Mouse (Mus musculus) brain, adult 10 weeks (tissue): ENCODE measurements around the gene Bid. TPM values are rescaled to one million over a fixed set of nuclear protein-coding genes. Genes with fewer than 3 reads are reported as not detected.

Experiments
- polyA plus RNA-seq: library from polyadenylated mRNA; stranded (reverse); fragments of 350-450 nt; fragmentation: Illumina TruSeq; extraction: RNeasy Lipid Tissue Mini Kit (QIAGEN cat#74804); gene quantifications from one replicate; pipeline ENCODE4 v1.2.3, GENCODE M21; 2015; ENCODE audit warnings: low read depth, low replicate concordance

Gene Bid
- 11.7 TPM for polyA plus RNA-seq

DNA sequence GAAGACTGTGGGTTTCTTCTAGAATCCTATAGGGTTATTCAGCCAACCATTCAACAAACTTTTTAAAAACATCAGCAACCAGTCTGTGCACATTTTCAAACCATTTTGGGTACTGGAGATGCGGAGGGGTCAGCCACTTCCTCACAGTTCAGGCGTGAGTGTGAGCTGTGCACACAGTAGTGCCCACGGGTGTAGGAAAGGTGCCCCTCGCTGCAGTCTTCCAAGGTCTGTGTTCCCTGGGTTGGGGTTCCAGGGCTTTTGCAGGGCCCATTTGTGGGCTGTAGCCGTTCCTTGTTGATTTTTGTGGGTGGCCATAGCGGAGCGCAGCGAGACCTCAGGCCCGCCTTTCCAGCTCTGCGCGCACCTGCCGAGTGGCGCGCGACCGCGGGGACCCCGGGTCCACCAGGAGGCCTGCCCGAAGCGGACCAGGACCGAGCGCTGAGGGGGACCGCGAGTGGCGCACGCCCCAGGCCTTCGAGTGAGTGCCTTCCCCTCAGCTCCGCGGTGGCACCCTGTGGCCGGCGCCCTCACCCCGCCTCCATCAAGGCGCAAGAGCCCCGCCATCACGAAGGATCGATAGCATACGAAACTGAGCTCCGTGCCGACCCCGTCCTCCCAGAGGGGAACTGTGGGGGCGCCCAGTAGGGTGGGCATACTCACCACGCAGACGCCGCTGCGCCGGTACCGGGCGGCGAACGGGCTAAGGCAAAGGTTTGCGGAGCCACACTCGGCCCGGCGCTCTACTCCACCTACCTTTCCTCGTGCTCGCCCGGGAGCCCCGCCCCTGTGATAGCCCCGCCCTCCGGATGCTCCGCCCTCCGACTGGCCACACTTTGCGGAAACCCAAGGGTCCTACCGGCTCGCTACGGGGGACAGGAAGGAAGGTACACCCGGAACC is at the start of gene Bid:
Bid (minus strand) TSS at position 780 of the 898 bp plus-strand sequence.

Other genes starting within 250 kb of the Bid start
- gene Slc25a18, start 143.3 kb downstream of the Bid start, polyA plus RNA-seq: 90.7 TPM
- gene Atp6v1e1, start 94.1 kb downstream of the Bid start, polyA plus RNA-seq: 775 TPM
- 39.7 TPM for gene Bcl2l13, start 80.6 kb downstream of the Bid start, polyA plus RNA-seq
- gene Mical3, start 214.1 kb upstream of the Bid start, polyA plus RNA-seq: 44.2 TPM